Mouse (Mus musculus) intestine, postnatal 0 days (tissue): ENCODE results near the gene Zmynd8. TPM values are rescaled to one million over a fixed set of nuclear protein-coding genes. Genes with fewer than 3 reads are reported as not detected.
A peak's percentile ranks its signal among the peaks of the same experiment; 100 is the strongest.

ENCODE experiments used
- ATAC-seq: fragments of 200-750 bp; cut with Nextera tagmentation; 2 replicates; pipeline ENCODE4 v1.8.0; 2017; ENCODE audit warnings: mild to moderate bottlenecking, moderate TSS enrichment, moderate library complexity
- H3K27ac ChIP-seq: fragments of 300-500 bp; sonication (generic); 2 replicates; pipeline ENCODE4 v1.5.1; 2014; ENCODE audit warnings: mild to moderate bottlenecking, low read depth, low read length, moderate library complexity
- H3K27me3 ChIP-seq: fragments of 300-500 bp; sonication (generic); replicated peaks from 2 replicates; pipeline ENCODE4 v1.6.1; 2014; ENCODE audit warnings: low read length, mixed read lengths; ENCODE audit not compliant: control insufficient read depth, insufficient read depth
- H3K36me3 ChIP-seq: fragments of 300-500 bp; sonication (generic); 2 replicates; pipeline ENCODE4 v1.6.1; 2014; ENCODE audit warnings: mild to moderate bottlenecking, moderate library complexity; ENCODE audit not compliant: control insufficient read depth, insufficient read depth
- H3K4me1 ChIP-seq: fragments of 300-500 bp; sonication (generic); replicated peaks from 2 replicates; pipeline ENCODE4 v1.6.1; 2014; ENCODE audit warnings: antibody characterized with exemption, low read length, mixed read lengths; ENCODE audit not compliant: control insufficient read depth, insufficient read depth
- H3K4me2 ChIP-seq: fragments of 300-500 bp; sonication (generic); replicated peaks from 2 replicates; pipeline ENCODE4 v1.6.1; 2014; ENCODE audit warnings: low read depth, mild to moderate bottlenecking, moderate library complexity
- H3K4me3 ChIP-seq: fragments of 300-500 bp; sonication (generic); 2 replicates; pipeline ENCODE4 v1.5.1; 2014; ENCODE audit warnings: low read depth, low read length
- H3K9ac ChIP-seq: fragments of 300-500 bp; sonication (generic); 2 replicates; pipeline ENCODE4 v1.6.1; 2014; ENCODE audit warnings: mild to moderate bottlenecking, low read depth, low read length
- H3K9me3 ChIP-seq: fragments of 300-500 bp; sonication (generic); 2 replicates; pipeline ENCODE4 v1.6.1; 2016; ENCODE audit warnings: mixed run types; ENCODE audit not compliant: control insufficient read depth
- CTCF ChIP-seq: sonication (generic); IDR thresholded peaks from 2 replicates; pipeline ENCODE4 v1.5.1; 2016; ENCODE audit warnings: low read depth, mild to moderate bottlenecking, control low read depth, antibody characterized with exemption, moderate library complexity
- WGBS: fragments of 180-500 bp; shearing (Covaris S2); extraction: QIAGEN DNeasy Blood & Tissue Kit; methylation state at CpG from one replicate; pipeline ENCODE4 v1.1.7; 2014; 5-methylcytosine and 5-hydroxymethylcytosine counted together
- polyA plus RNA-seq: library from polyadenylated mRNA; unstranded; fragments of >200 nt; fragmentation: Nextera tagmentation; extraction: Ambion mirVana; gene quantifications from 2 replicates; pipeline ENCODE4 v1.2.1, GENCODE M21; 2015

The Zmynd8 gene
- polyA plus RNA-seq, 1 experiment from 2014 or later = 43.5 TPM

DNA sequence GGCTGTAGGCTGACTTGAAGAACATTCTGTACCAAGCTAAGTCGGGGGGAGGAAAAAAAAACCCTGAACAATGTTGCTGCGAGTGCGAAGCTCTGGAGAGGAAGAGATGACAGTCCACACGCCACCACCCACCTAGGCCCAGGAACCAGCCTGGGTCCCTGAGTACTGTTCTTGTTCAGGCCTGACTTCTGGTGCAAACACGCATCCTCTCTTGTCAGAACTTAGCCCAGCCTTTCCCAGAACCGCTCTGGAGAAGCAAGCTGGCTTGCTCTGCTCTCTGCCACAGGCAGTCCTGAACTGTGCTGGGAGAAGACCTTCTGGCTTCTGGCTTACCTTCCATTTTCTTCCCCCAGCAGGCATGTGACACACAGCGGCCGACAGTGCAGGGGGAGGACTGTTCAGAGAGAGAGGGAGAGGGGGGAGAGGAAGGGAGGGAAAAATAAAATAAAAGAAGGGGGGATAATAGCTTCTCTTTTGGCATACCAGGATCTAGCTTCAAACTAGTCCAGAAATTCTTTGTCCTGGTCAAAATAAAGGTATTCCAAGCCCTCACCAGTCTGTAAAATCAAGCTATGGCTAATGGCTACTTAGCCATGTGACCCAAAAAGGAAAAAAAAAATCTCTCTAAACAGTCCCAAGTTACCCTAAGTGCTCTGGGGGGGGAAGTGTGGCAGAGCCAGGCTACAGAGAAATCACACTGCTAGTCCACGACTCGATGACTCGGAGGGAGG lies 14.8 kb downstream of the Zmynd8 start:
- H3K4me2 ChIP-seq = peak overlapping the region; percentile 64
- peak overlapping the region; percentile 23 for H3K4me3 ChIP-seq
- no peak for TF ChIP-seq CTCF
- H3K27me3 ChIP-seq = no peaks in the 10 kb centered on the region
- no peak for ATAC-seq
- WGBS = 2% methylated on average over 11 of the region's 11 CpGs
- peak overlapping the region; percentile 55 for H3K9ac ChIP-seq
- no peaks in the 10 kb centered on the region for H3K36me3 ChIP-seq
- peak overlapping the region; percentile 98 for H3K27ac ChIP-seq
- H3K4me1 ChIP-seq = peaks cover 46% of the 10 kb centered on the region
- H3K9me3 ChIP-seq = no peaks in the 10 kb centered on the region

DNA sequence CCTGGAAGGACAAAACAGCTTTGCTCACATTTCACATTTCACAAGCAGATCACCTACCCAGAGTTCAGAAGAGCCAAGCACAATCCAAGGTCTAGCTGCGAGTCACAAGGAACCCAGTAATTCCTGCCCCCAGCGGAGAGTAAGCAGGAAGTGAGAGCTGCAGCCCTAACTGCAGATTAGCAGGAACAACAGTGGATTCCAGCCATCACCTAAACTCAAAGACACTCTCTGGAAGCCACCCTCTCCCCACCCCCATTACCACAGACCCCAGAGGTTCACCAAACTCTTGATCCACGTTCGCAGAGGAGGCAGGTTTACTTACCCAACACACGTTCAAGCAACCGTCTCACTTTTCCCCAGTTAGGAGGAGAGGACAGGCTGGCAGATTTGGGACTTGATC lies 15.8 kb downstream of the Zmynd8 start:
- Histone ChIP-seq H3K4me2 (peak overlapping the region; percentile 64), H3K27ac (peak overlapping the region; percentile 98), H3K4me3 (0 out of 2 replicates have a peak overlapping the region, but pooled peaks have one; percentile 16), H3K9ac (peak overlapping the region; percentile 24), H3K9me3 (no peaks in the 10 kb centered on the region), H3K4me1 (peaks cover 47% of the 10 kb centered on the region), H3K36me3 (no peaks in the 10 kb centered on the region), H3K27me3 (no peaks in the 10 kb centered on the region)
- WGBS = 6% methylated on average over 6 of the region's 6 CpGs
- no peak for ATAC-seq
- peak; percentile 41 for TF ChIP-seq CTCF

DNA sequence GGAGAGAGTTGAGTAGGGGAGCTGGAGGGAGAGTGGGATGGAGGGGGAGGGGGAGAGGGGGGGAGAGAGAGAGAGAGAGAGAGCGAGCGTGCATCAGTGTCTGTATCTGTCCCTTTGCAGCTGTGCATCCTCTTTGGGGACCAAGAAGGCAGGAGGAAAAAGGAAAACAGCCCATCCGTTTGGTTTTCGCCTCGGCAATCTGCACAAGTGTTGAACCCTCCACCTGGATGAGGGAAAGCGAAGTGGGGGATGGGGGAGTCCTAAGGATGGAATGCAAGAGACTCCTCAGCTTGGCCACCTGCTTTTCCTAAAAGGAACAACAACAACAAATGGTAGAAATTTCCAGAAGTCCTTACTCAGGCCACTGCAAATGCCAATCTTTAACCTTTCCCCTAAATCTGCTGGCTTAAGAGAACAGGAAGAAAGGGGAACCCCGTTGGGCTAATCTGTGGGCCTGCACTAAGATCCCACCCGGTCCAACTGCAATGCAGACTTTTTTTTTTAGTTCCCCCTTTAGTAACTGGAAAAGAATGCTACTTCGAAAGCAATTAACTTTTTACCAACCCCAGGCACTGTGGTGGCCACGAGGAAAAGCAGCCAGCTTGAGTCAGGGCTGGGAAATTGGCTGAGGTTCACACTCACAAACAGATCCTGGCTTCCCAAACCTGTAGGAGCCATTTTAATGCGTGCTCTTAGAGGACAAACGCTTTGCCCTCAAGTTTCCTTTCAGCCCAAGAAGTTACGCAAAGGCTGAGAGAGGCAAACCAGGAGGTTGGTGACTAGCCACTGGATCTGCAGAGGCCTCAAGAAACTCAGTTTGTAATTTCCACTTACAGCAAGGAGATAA lies 17.0 kb downstream of the Zmynd8 start:
- no peaks in the 10 kb centered on the region for H3K27me3 ChIP-seq
- H3K4me2 ChIP-seq = peak overlapping the region; percentile 64
- WGBS = 12% methylated on average over 11 of the region's 13 CpGs
- peak overlapping the region; percentile 98 for H3K27ac ChIP-seq
- H3K4me3 ChIP-seq = 0 out of 2 replicates have a peak overlapping the region, but pooled peaks have one; percentile 0
- no peak for TF ChIP-seq CTCF
- 0 out of 2 replicates have a peak, but pooled peaks cover 7% of the 10 kb centered on the region for H3K36me3 ChIP-seq
- H3K9ac ChIP-seq = peak overlapping the region; percentile 24
- H3K4me1 ChIP-seq = peaks cover 49% of the 10 kb centered on the region
- no peaks in the 10 kb centered on the region for H3K9me3 ChIP-seq
- ATAC-seq = no peak

DNA sequence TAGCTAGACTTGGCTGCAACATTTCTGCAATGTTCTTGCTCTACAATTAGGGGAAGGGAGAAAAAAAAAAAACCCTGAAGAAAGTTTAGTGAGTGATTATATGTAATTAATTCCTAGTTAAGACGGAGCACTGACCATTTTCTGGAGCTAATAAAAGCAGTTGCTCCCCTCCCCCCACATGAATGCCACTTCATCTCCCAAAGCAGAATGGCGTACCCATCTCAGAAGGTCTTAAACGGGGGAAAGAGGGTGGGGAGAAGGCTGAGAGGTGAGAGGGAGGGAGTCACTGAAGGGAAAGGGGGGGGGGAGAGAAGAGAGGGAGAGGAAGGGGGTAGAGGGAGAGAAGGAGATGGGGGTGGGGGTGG lies 17.6 kb downstream of the Zmynd8 start:
- no peaks in the 10 kb centered on the region for H3K27me3 ChIP-seq
- peak overlapping the region; percentile 98 for H3K27ac ChIP-seq
- no peak for ATAC-seq
- no peak overlapping the region for H3K4me3 ChIP-seq
- WGBS = 11% methylated on average over 3 of the region's 3 CpGs
- no peaks in the 10 kb centered on the region for H3K9me3 ChIP-seq
- peaks cover 44% of the 10 kb centered on the region for H3K4me1 ChIP-seq
- H3K9ac ChIP-seq = no peak overlapping the region
- peak overlapping the region; percentile 64 for H3K4me2 ChIP-seq
- 0 out of 2 replicates have a peak, but pooled peaks cover 7% of the 10 kb centered on the region for H3K36me3 ChIP-seq
- no peak for TF ChIP-seq CTCF

DNA sequence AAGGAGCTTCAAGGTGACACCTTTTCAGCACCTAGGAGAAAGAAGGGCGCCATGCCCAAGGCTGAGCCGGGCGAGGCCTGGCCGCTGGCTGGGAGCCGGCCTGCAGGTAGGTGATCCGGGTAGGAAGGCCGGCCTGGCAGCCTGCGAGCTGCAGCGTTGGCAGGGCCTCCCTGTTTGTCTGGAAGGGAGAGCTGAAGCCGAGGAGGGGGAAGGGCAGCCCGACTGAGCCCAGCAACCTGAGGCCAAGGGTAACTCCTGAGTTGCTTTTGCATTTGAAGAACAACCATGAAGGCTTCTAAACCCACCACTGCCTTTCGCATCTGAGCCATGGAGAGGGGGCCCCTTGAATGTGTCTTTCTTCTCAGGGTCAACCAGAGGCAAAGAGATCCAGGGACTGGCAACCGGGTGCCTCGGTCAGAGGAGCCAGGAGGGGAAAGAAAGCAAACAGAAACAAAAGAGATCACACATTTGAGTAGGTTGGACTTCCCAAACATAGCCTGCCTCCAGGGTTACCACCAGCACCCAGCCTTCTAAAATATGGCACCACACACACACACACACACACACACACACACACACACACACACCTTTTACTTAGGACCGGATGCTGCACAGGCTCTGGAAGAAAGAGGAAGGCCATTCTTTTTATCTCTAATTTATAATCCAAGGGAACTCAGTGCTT lies 18.2 kb downstream of the Zmynd8 start:
- 16% methylated on average over 15 of the region's 15 CpGs for WGBS
- peak overlapping the region; percentile 24 for H3K9ac ChIP-seq
- no peak for TF ChIP-seq CTCF
- peaks cover 45% of the 10 kb centered on the region for H3K4me1 ChIP-seq
- ATAC-seq = no peak
- no peaks in the 10 kb centered on the region for H3K9me3 ChIP-seq
- H3K4me2 ChIP-seq = peak overlapping the region; percentile 64
- H3K36me3 ChIP-seq = 0 out of 2 replicates have a peak, but pooled peaks cover 7% of the 10 kb centered on the region
- no peak overlapping the region for H3K4me3 ChIP-seq
- H3K27ac ChIP-seq = peak overlapping the region; percentile 98
- H3K27me3 ChIP-seq = no peaks in the 10 kb centered on the region
